Mouse (Mus musculus) left cerebral cortex, adult 8-10 months (tissue): ENCODE measurements at regions not wholly inside any gene's neighbourhood (a gene's known extent, or its start where the extent isn't known, plus 50 kb on each side); places are given as distances from the start of the nearest gene placed in this dataset.

ENCODE experiments used
- DNase-seq, 2 experiments: peaks; one replicate each; pipeline ENCODE4 v3.0.0; 2022; ENCODE audit warnings: low spot score in 2 of 2

- peak in 1 of 2 experiments; percentile 1 for DNase-seq
Observed at GRCm38 (mm10) chr15:13859193-13859592, 685.7 kb upstream of the Cdh6 start.

GRCm38 (mm10) chr15:13854095-13854836 lies 680.8 kb upstream of the Cdh6 start:
- no peak for DNase-seq
